Comparison of ENCODE assay signal across 9 mouse cellular contexts in genomic region chr12:41484689-41485511, GRCm38 (mm10). TPM values are rescaled to one million over a fixed set of nuclear protein-coding genes. Genes with fewer than 3 reads are reported as not detected.
DNase-seq lines count a peak whose midpoint lies in the region; ATAC-seq and TF ChIP-seq lines count a peak whose summit lies in the region.
"Had no signal": no experiment of that assay in that cellular context is flagged by ENCODE, and none has a peak within 500 bp of the region (broad histone marks: within the 10 kb centered on the region; RNA-seq: fewer than 3 reads in every experiment).

No protein-coding gene starts in this region.

- peak overlapping the region; percentile 60 for H3K9ac ChIP-seq in heart, embryonic 14.5 days (ENCODE audit: low read length)
- no peak overlapping the region for H3K9ac ChIP-seq in heart, adult 2 months (ENCODE audit: low read depth, low read length)
- H3K9ac ChIP-seq in forebrain, embryonic 13.5 days = peak overlapping the region; percentile 74
- H3K9ac ChIP-seq in midbrain, embryonic 13.5 days (replicated peaks) = peak overlapping the region; percentile 83

- WGBS in heart, embryonic 14.5 days = 33% methylated on average over 16 of the region's 16 CpGs
- WGBS in heart, adult 2 months = 22% methylated on average over 16 of the region's 16 CpGs
- 11% methylated on average over 16 of the region's 16 CpGs for WGBS in forebrain, embryonic 13.5 days
- 10% methylated on average over 16 of the region's 16 CpGs for WGBS in midbrain, embryonic 13.5 days

- no peaks in the 10 kb centered on the region for H3K36me3 ChIP-seq in heart, embryonic 14.5 days (ENCODE audit: control insufficient read depth, insufficient read depth, low read length)
- no peaks in the 10 kb centered on the region for H3K36me3 ChIP-seq in heart, adult 2 months (ENCODE audit: control insufficient read depth, insufficient read depth, low read length)
- no peaks in the 10 kb centered on the region for H3K36me3 ChIP-seq in forebrain, embryonic 13.5 days (ENCODE audit: poor library complexity, severe bottlenecking)
- H3K36me3 ChIP-seq in midbrain, embryonic 13.5 days = no peaks in the 10 kb centered on the region

- peak overlapping the region; percentile 74 for H3K4me2 ChIP-seq in heart, embryonic 14.5 days (ENCODE audit: low read length)
- H3K4me2 ChIP-seq in forebrain, embryonic 13.5 days = peak overlapping the region; percentile 68
- peak overlapping the region; percentile 64 for H3K4me2 ChIP-seq in midbrain, embryonic 13.5 days (replicated peaks)

- no peak for TF ChIP-seq CTCF in heart, adult 2 months (IDR thresholded peaks at IDR 0.05)

- no peak for DNase-seq in heart, adult 2 months
- DNase-seq in adrenal gland, postnatal 25 days = peak; percentile 18
- peak; percentile 29 to 69 for DNase-seq in layer of hippocampus, postnatal 14 days (ENCODE audit: low spot score in 2 of 2)
- peak; percentile 77 for DNase-seq in telencephalon, adult 2 months (ENCODE audit: low read depth, low spot score)
- no peak for DNase-seq in urinary bladder, postnatal 25 days (ENCODE audit: low spot score)

- H3K4me1 ChIP-seq in heart, embryonic 14.5 days (ENCODE audit: control insufficient read depth in 2 of 2, insufficient read depth in 2 of 2, low read length in 2 of 2) = peaks cover 2 to 9% of the 10 kb centered on the region in 2 experiments; a peak in 2 of 4 replicates
- peaks cover 1% of the 10 kb centered on the region; the same call in 1 of the 2 replicates for H3K4me1 ChIP-seq in heart, adult 2 months (ENCODE audit: control insufficient read depth, insufficient read depth, low read length)
- H3K4me1 ChIP-seq in forebrain, embryonic 13.5 days = peaks cover 19% of the 10 kb centered on the region
- H3K4me1 ChIP-seq in midbrain, embryonic 13.5 days (replicated peaks) = peaks cover 29% of the 10 kb centered on the region

- intact Hi-C loops in heart, adult 2 months (cut with DNase I) = no loop called here

- no peak for TF ChIP-seq EP300 in heart, adult 2 months (IDR thresholded peaks at IDR 0.05; ENCODE audit: insufficient read depth, low read depth, low read length)

- H3K27me3 ChIP-seq in heart, embryonic 14.5 days (ENCODE audit: control insufficient read depth, insufficient read depth, low read length) = no peaks in the 10 kb centered on the region
- H3K27me3 ChIP-seq in heart, adult 2 months (ENCODE audit: control insufficient read depth, insufficient read depth, low read length) = no peaks in the 10 kb centered on the region
- H3K27me3 ChIP-seq in forebrain, embryonic 13.5 days = no peaks in the 10 kb centered on the region
- H3K27me3 ChIP-seq in midbrain, embryonic 13.5 days = no peaks in the 10 kb centered on the region

- no peaks in the 10 kb centered on the region for H3K79me2 ChIP-seq in heart, adult 2 months (replicated peaks; ENCODE audit: control insufficient read depth, insufficient read depth, low read length)

- ATAC-seq in heart, embryonic 14.5 days (ENCODE audit: insufficient number of reproducible peaks, insufficient read depth, low FRiP score, low read depth) = no peak
- ATAC-seq in forebrain, embryonic 13.5 days = peak; percentile 42
- ATAC-seq in midbrain, embryonic 13.5 days = peak; percentile 24

- H3K4me3 ChIP-seq in heart, embryonic 14.5 days (ENCODE audit: control insufficient read depth in 1 of 2, insufficient read depth in 1 of 2, low read depth in 1 of 2, low read length in 2 of 2) = peak overlapping the region; percentile 47 to 52
- H3K4me3 ChIP-seq in heart, adult 2 months = no peak overlapping the region
- H3K4me3 ChIP-seq in forebrain, embryonic 13.5 days = peak overlapping the region; percentile 55
- H3K4me3 ChIP-seq in midbrain, embryonic 13.5 days (replicated peaks) = peak overlapping the region; percentile 57

- no peak overlapping the region for H3K27ac ChIP-seq in heart, embryonic 14.5 days (replicated peaks in 1 of 2; ENCODE audit: control insufficient read depth in 1 of 2, insufficient read depth in 1 of 2, low read depth in 2 of 2, low read length in 2 of 2)
- no peak overlapping the region for H3K27ac ChIP-seq in heart, adult 2 months
- H3K27ac ChIP-seq in forebrain, embryonic 13.5 days = peak overlapping the region; percentile 85
- peak overlapping the region; percentile 94 for H3K27ac ChIP-seq in midbrain, embryonic 13.5 days

- no peaks in the 10 kb centered on the region for H3K9me3 ChIP-seq in heart, embryonic 14.5 days (ENCODE audit: control insufficient read depth, low read length)
- no peaks in the 10 kb centered on the region for H3K9me3 ChIP-seq in forebrain, embryonic 13.5 days (replicated peaks)
- no peaks in the 10 kb centered on the region for H3K9me3 ChIP-seq in midbrain, embryonic 13.5 days

- TF ChIP-seq POLR2A in heart, adult 2 months (IDR thresholded peaks at IDR 0.05; ENCODE audit: insufficient read depth, low read depth, low read length) = no peak

RNA-seq across cellular contexts. Expression of gene Lrrn3, which starts 1.3 kb away (rescaled TPM):
- 4.3 and 4.6 TPM in 2 replicates for polyA plus RNA-seq in heart, embryonic 14.5 days (2014; fragmentation: Nextera tagmentation; extraction: Ambion mirVana)
- total RNA-seq in heart, adult 2 months (2021) = under 1 TPM; 0.10 to 0.57 TPM
- 0.16 and 0.26 TPM in 2 replicates for polyA plus RNA-seq in heart, adult 2 months (2012; rRNA removed)
- total RNA-seq in adrenal gland, postnatal 25 days (2021) = 32.9 and 40.3 TPM in 2 replicates
- polyA plus RNA-seq in forebrain, embryonic 13.5 days (2015; fragmentation: Nextera tagmentation; extraction: Ambion mirVana) = 52.4 and 53.8 TPM in 2 replicates
- total RNA-seq in layer of hippocampus, postnatal 14 days (2021) = 10 to 100 TPM; 60.4 to 63.7 TPM
- polyA plus RNA-seq in midbrain, embryonic 13.5 days (2015; fragmentation: Nextera tagmentation; extraction: Ambion mirVana) = 78.4 and 82.4 TPM in 2 replicates
- total RNA-seq: MEL had no signal

Comparison
In these comparisons a context has a peak if more than half of its experiments do, and no peak if none do; other contexts are left out.
1. H3K27ac ChIP-seq: peak in forebrain, embryonic 13.5 days (single experiment) and midbrain, embryonic 13.5 days (single experiment); none in heart, embryonic 14.5 days (0 of 2) and heart, adult 2 months (single experiment).
2. DNase-seq: peak in adrenal gland, postnatal 25 days (single experiment), layer of hippocampus, postnatal 14 days (2 of 2) and telencephalon, adult 2 months (single experiment); none in heart, adult 2 months (0 of 2) and urinary bladder, postnatal 25 days (single experiment).
3. Peak in every context shown above with its lines, with median percentiles within 50 percentile points of each other: H3K4me2 ChIP-seq.